Mouse (Mus musculus) lung, adult 2 months (tissue): ENCODE measurements around the gene Ppil4.

Experiments
- CTCF ChIP-seq: fragments of 200-500 bp; IDR thresholded peaks from 2 replicates; pipeline ENCODE4 v1.5.1; 2011; ENCODE audit warnings: mild to moderate bottlenecking, low read length, control low read depth; ENCODE audit not compliant: insufficient read depth
- POLR2A ChIP-seq: fragments of 200-500 bp; IDR thresholded peaks from 2 replicates; pipeline ENCODE4 v1.6.1; 2011; ENCODE audit warnings: low read depth, mild to moderate bottlenecking, control low read depth, low read length, borderline replicate concordance; ENCODE audit errors: extremely low read depth

DNA sequence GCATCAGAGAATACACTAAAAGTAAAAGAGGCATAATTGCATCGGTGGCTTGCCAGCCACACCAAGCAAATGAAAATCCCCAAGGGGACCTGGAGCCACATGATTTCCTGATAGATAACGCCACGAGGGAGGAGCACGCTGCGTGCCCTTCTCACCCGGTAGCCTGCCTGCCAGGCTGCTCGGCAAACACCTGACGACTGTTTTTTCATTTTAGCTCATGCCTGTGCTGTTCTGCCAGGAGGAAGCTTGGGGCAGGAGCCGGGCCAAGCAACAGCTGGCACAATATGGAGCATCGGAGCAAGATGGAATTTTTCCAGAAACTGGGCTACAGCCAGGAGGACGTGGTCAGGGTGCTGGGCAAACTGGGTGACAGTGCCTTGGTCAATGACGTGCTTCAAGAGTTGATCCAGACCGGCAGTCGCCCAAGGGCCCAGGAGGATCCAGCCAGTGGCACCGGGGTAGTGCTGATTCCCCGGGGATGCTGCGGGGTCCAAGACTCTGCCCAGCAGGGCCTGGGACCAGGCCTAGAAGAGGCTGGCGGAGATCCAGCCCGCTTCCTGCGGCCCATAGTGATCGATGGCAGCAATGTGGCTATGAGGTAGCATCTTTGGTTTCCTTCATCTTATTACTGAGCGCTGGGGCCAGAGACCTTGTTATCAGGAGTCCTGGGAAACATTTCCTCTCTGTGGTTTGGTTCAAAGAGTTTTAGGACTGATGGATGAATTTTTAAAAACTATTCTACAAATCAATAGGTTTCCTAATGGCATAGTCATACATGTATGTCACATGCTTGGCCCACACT, 47.1 kb downstream of the Ppil4 start:
- no peak for TF ChIP-seq POLR2A
- no peak for TF ChIP-seq CTCF
